Mouse (Mus musculus): ENCODE data around the gene Tas2r139.
"Not testable (repeated sequence)": the region's sequence is repeated elsewhere in the genome, so short reads cannot be mapped to it uniquely, and the experiment has no call there.

Gene Tas2r139

DNA sequence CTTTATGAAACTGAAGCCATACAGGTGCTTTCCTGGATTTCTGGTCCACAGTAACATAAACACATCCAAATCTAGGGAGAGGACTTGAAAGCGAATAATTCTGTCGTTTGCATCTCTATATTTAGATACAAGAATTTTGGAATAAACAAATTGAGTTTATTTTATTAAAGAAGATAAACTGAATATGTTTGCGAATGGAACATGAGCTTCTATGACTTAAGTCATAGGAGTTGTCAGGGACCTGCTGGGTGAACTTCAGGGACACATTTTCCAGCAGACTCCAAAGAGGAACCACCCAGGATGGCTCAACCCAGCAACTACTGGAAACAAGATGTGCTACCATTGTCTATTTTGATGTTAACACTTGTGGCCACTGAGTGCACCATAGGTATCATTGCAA lies at the start of gene Tas2r139:
Gene Tas2r139 (plus strand): TSS at position 301 of the 400 bp plus-strand sequence.
- in situ Hi-C loops (cut with MboI, MseI): no loop called here

DNA sequence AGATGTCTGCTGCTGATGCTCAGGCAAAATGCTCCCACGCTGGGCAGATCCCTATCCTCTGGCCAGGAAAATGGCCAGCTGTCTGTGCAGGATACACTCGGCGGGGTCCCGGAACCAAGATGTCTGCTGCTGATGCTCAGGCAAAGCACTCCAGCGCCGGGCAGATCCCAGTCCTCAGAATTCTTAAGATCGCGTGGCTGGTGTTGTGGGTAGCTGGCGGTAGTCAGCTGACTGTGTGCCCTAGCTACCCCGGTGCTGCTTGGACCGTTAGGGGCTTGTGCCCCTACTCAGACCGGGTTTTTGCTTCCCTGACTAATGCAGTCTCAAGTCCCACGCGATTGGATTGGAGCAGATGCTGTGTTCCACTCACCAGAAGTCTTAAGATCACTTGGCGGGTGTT lies 10.4 kb downstream of the Tas2r139 start:
- in situ Hi-C loops (cut with MboI, MseI): not testable (repeated sequence)

DNA sequence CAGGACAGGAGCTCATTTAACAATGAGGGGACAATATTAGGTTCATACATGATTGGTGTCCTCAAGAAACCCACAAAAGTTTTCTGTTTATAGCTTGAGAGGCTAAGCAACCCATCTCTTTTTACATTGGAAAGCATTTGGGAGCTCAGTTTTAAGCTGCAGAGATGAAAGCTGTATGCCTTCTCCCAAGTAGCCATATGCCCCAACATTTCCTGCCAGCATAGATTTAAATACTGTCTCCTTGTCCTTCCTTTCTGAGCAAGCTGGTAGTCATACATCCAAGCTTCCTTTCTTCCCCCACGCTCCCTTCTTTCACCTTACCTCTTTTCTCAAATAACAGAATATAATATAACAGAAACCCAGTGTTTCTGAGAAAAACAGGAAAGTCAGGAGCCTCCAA lies 41.7 kb downstream of the Tas2r139 start:
- in situ Hi-C loops (cut with MboI, MseI): no loop called here

- in situ Hi-C loops (cut with MboI, MseI): no loop called here
These were observed 45.5 kb downstream of the Tas2r139 start for GRCm38 (mm10) chr6:42186230-42186629.
